Mouse (Mus musculus) kidney, postnatal 10 days (tissue): ENCODE results near the gene Fmnl2.

Source experiments
- DNase-seq: peaks from one replicate; pipeline ENCODE4 v3.0.0; 2021; ENCODE audit warnings: mixed read lengths

Gene Fmnl2

DNA sequence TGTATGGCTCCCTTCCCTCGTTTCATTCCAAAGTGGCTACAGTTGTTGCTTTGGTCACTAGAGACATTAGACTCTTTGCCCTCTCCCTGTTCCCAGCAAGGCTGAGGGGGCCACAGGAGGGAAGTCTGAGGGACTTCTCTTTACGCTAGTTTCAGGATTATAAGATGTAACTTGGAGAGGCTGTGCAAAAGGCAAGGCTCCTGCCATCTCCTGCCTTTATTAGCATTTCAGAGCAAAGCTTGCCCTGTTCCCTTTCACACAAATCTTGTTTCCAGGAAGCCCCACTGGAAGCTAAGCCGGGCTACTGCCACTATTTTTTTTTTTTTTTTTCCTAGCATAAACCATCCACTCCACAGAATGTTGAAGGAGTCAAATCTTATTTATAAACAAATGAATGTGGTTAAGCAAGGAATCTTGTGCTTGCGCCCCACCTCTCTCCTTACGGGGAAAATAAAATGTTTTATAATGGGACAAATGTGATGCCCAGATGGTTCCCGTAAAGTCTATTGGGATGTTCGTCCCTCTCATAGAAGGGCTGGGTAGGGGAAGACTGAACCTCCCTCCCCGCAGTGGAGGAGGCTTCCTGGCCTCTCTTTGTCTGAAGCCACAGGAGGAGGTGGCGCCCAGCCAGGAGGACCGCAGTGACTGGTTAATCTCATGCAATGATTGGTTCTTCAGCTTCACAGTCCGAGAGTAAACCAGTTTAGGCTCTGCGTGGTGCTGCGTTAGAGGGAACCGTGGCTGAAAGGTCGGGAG, 101.1 kb downstream of the Fmnl2 start:
- peak; percentile 88 for DNase-seq

DNA sequence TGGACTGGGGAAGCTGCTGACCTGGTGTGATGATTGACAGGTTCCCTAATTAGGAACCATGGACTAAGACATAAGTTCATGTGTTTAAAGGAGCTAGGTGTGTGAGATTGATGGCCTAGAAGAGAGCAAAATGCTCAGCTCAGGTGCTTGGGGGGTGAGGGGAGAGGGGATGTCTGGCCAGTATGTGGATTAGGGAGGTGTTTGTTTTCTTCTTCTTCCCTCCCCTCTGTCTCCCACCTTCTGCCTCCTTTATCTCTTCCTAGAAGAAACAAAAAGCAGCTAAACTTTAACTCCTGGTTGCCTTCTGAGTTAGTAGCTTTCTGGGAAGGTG, 101.6 kb downstream of the Fmnl2 start:
- no peak for DNase-seq

DNA sequence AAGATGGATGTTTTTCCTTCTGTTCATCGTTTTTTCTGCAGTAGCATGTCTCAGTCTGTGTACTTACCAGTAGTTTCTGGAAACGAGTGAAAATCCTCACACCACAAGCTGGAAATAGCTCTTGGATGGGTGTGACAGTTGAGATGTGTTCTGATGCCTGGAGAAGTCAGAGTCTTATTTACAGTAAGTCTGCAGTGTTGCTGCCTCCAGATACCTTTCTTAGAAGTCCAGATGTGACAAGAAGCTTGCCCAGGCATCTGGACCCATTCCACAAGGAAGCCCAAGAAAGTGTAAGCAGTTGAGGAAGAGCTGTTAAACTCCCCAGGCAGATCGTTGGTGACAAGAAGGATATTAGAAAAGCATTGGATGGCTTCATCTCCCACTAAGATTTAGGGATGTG, 102.3 kb downstream of the Fmnl2 start:
- DNase-seq: no peak

DNA sequence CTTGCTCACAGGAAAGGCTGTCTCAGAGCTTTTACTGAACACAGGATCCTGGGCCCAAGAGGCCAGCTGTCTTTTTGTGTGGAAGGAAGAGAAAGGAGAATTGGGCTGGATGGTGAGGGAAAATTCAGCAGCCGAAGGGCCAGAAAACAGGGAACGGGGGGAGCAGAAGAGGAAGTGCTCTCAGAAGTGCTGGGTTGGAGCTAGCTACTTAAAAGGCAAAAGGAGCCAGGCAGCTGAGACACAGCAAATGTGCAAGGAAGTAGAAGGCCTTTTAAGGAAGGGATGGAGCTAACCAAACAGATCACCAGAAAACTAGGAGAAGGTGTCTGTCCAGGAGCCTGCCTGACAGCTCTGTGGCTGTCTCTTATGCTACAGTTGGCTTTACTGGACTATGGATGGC, 103.0 kb downstream of the Fmnl2 start:
- DNase-seq: no peak

DNA sequence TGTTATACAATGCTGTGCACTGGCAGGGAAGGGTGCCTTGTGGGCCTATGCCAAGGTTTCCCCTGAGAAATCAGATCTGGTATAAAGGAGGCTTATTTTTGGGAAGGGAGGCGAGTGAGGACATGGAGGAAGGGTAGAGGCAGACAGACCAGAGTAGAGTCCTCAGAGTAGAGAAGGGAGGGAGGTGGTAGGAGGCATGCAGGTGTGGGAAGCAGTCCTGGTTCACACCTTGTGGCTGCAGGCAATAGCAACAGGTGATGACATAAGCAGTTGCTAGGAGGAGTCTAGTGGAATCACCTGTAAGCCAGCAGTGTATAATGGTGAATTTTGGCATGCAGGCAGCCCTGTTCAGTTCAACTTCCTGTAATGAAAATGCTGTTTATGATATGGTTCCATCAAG, 105.8 kb downstream of the Fmnl2 start:
- no peak for DNase-seq

DNA sequence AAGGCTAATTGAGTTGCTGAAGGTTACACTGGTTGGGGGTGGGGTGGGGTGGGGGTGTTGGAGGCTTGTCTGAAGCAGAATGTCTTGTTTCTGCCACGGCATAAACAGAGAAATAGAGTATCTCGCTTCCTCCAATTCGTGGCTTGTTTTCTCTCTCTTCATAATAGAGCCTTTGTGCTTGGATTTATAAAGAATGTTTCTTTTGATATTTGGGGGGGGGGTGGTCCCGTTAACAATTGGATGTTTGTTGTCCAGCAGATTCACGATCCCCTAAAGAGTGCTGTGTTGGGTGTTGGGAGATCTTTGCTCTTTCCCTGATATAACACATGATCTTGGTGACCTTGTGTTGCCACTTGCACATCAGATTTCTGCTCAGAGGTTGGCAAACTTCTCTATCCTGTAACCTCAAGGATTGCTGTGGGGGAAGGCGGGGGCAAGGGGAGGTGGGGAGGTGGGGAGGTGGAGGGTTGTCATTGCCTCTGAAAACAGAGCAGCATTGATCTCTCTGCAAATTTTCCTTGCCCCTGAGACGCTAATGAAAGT, 106.8 kb downstream of the Fmnl2 start:
- no peak for DNase-seq

DNA sequence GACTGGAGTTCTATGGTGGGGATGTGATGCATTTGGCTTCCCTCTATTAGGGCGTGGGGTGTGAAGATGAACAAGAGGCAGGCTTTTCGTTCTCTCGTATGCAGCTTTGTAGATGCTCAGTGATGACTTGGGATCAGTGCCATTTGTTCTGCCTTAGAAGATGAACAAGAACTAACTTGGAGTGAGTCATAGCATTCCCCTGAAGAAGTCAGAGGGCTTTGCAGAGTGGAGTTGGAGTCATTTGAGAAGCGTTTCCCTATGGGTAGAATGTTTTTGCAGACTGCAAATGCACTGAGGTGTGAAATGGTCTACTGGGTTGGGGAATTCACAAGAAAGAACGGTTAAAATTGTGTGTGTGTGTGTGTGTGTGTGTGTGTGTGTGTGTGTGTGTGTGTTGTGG, 108.6 kb downstream of the Fmnl2 start:
- no peak for DNase-seq

DNA sequence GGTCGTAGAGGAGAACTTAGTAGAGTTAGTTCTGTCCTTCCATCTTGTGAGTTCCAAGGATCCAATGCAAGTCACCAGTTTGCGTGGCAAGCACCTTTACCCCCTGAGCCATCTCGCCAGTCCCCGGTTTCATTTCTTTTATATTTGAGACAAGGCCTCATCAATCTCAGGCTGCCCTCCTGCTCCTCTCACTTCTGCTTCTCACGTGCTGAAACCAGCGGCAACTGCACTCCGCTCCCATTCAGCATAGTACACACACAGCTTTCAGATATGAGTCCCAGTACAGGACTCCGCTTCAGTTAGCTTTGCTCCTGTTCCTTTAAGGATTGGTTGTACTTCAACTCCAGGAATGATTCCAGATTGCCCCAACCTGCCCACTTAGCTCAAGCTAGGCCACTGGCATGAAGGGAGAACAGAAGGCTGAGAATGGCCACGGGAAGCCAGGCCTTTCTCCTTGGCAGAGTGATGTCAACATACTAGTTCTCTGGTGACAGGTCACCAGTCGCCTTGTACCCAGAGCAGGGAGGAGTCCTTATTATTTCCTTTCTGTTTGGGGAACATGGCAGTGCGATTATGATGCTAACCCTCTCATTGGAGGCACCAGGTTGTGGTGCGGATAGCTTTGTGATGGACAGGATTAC, 109.3 kb downstream of the Fmnl2 start:
- DNase-seq: no peak

DNA sequence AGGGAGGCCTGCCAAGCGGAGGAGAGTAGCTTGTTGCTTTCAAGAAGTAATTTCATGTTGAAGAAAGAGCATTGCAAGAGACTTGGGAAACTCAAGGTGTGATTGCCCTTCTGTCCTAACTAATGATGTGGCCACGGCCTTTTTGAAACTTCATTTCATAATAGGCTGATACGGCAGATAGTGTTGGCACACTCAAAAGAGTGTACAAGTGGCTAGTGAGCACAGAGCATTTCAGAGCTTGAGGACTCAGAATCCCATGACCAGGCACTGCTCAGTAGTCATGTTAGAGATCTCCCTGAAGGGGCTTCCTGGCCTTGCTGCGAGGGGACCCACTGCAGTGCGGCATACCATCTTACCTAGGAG, 109.8 kb downstream of the Fmnl2 start:
- DNase-seq: no peak

DNA sequence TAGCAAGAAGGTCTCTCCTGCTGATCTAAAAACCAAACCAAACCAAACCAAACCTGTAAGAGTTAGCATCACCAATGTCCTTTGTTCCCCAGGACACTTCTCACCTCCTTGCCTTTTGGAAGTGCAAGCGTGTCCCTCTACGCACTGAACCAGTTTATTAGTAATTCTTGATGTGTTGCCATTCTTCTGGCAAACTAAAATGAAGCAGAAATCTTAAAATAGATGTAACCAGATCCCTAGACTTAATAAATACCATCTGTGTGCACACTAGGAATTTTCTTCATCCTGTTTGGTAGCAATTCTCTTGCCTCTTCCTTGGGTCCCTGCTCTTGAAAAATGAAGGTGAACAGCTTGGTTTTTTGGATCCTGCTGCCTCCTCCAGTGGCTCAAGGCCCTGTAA, 111.2 kb downstream of the Fmnl2 start:
- no peak for DNase-seq

DNA sequence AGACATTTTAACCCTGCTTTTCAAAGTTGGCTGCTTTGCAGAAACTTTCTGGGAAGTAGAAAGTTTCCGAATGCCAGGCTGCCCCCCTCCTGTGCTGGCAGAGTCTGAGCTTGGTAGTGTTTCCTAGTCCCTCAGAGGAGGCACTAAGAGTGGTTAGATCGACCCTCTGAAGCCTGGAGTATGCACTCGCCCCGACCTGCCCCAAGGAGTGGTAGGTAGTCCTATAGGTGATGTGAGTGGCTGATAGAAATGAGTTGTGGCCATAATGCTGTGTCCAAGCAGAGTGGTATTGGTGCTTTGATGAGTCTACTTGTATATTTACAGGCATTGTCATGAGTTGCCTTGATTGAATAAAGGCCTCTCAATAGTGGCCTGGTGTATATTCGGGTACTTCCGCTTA, 116.4 kb downstream of the Fmnl2 start:
- DNase-seq: no peak

DNA sequence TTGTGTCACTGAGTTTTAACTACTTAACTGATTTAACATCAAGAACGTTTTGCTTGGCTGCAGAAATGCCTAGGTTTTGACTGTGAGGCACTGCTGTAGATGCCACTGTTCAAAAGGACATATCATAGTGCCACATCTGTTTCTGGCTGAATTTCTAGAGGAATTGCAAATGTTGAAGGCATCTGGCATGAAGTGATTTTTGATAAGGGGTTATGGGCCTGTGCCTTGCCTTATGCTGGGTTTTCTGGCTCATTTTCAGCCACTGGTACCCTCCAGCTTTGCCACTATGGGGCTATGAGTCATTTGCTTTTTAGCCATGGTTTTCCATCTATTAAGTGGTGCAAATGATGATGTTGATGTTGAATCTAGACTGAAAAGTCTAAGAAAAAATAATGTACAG, 117.1 kb downstream of the Fmnl2 start:
- DNase-seq: no peak

DNA sequence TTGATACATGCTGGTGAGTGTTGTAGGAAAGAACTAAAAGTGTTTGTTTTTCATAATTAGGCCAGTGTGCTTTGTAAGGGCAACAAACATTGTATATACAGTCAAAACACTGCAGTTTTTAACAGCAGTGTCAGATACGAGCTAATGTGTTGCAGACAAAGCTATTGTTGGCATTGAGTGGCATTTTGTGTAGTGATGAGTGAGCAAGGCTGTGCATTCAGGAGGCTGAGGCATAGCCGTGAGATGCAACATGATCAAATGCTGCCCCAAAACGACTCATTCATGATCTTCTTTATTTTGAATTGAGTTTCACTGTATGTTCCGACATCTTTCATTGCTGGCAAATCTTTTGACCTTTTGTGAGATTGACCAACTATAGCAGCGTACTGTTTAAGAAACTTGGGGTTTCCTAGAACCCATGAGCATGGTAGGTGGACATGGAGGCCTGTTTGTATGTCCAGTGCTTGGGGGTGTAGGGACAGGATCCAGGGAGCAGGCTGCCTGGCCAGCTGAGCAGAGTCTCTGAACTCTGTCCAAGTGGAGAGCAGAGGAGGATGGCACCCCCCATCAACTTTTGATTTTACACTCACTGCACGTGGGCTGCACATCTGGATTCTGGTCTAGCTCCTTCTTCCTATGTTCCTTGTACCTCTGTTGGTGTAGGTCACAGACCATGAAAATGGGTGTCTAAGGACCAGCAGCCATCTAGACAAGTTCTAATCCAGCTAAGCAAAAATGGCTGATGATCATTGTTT, 120.4 kb downstream of the Fmnl2 start:
- DNase-seq: no peak

DNA sequence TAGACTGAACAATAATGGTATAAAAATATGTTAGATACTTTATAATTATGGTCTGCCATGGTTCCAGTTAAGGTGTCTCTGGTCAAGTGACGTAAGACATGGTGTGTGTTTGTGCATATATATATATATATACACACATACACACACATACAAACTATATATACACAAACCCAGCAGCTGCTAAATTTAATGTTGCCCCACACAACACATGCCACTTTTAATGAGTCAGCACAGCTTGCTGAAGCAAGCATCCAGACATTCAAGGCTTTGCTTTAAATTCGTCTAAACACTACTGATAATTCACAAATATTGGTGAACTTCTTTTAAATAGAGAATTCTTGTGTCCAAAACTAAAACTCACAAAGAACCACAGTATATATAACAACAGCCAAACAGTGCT, 121.1 kb downstream of the Fmnl2 start:
- DNase-seq: no peak

DNA sequence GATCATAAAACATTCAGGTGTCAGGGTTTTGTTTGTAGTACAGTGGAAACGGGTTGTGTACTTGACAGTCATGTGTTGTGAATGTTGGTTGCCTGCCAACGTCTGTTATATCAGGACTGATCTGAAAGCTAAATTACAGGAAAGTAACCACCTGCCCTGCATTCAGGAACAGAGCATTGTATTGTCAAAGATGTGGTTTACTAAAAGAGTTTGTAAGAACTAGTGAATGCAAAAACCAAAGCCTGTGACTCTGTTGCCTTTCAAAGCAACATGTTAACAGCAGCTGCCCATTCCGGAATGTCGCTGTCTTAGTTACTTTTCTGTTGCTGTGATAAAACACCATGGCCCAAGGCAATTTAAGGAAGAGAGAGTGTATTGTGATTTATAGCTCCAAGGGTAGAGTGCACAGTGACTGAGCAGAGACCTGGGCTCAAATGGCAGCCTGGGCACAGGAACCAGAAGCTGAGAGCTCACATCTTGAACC, 121.7 kb downstream of the Fmnl2 start:
- DNase-seq: peak; percentile 65

DNA sequence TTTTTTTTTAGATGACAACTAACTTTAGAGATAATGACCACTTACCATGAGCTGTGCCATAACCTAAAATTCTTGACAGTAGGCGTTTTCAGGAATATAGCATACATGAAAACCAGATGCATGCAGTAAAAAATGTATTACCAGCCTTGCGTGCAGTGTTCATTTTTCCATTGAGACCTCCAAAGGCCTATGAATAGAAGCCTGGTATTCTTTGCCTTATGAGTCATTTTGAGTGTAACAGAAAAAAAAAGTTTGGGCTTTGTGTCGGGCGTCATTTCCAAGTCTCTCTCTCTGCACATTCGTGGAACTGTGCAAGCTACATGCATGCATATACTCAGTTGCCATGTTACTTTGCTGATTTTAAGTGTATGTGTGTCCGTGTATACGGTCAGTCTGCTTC, 123.5 kb downstream of the Fmnl2 start:
- no peak for DNase-seq

DNA sequence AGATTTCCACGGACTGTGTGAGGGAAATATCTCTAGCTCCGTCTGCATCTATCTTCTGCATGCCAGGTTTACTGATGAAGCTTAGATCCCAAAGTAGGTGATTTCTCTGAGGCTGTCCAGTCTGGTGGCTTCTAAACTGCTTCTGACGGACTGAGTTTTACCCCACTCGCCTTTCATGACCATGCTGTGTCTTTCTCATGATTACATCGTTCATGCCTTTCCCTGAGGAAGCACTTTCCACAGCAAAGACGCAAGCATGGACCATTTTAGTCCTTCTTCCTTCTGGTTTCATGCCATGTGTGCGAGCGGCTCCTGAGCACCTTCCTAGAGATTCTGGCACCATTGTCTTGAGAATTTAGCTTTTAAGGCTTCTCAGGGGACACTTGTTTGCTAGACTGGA, 123.9 kb downstream of the Fmnl2 start:
- no peak for DNase-seq

DNA sequence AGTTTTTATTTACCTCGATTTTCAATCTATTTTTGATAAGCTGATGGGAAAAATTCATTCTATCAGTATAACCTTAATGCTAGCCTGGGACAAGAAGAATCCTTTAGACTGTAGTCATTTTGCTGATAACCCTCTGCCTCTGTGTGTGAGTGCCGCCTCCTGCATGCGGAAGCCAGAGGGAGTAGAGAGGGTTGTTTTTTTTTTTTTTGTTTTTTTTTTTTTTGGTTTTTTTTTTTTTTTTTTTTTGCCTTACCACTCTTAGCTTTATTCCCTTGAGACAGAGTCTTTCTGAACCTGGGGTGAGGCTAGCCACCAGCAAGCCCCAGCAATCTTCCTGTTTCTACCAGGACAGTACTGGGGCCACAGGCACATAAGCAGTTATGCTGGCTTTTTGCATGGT, 124.8 kb downstream of the Fmnl2 start:
- no peak for DNase-seq

DNA sequence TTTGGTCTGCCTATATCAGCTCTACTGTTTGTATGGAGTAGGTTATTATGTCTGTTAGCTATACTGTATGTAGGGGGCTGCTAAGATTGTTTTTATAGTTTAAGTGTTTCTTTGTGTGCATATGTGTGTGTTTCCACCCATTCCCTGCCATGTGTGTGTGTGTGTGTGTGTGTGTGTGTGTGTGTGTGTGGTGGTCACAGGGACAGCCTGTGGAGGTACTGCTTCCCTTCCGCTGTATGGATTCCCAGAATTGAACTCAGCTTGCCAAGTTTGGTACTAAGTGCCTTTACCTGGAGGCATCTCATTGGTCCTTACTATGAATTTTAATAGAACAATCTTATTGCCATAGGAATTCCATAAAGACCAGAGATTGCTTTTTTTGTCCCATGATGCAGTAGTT, 126.9 kb downstream of the Fmnl2 start:
- no peak for DNase-seq

DNA sequence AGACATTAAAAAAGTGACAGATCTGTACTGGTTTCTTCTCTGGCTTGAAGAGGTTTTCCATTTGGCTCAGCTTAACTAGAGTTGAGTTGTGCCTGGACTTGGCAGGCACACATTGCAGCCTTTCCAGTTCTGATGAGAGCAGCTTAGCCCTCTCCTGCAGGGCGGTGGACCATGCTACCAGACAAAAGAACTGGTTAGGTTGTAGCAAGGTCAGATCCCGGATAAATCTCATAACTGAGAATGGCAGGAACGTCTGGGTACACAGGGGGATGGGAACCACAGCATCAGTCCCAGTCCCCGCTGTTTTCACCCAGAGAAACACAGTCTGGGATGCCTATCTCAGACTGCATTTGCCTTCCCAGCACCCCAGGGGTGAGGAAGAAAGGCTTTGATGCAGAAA, 127.5 kb downstream of the Fmnl2 start:
- no peak for DNase-seq

DNA sequence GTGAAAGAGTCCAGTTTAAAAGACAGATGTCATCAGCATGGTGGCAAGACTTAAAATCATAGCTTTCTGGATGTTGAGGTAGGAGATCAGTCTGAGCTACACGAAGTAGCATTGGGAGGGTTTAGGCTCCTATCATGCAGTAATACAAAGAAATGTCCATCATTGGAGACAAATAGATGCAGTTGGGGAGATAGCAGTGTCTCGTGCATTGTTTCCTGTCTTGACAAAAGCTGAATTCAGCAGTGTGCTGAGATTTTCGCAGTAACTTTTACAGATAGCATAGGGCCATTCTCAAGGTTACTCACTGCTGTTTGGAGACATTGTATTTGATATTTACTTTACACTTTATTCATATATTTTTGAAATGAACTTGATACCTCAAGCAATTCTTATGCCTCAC, 128.7 kb downstream of the Fmnl2 start:
- DNase-seq: no peak

DNA sequence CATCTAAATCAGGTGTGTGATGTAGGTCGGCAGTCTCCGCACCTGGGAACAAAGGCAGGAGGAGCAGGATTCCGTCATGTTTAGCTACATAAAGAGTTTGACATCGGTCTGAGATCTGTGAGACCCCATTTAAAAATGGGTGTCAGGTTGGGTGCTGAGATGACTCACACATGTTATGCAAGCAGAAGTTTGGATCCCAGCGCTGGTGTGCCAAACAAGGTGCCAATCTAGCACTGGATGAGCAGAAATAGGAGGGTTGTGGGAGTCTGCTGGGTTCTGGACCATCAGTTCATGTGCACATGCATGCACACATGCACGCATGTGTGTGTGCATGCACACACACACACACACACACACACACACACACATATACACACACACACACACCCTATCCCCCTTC, 129.4 kb downstream of the Fmnl2 start:
- no peak for DNase-seq

DNA sequence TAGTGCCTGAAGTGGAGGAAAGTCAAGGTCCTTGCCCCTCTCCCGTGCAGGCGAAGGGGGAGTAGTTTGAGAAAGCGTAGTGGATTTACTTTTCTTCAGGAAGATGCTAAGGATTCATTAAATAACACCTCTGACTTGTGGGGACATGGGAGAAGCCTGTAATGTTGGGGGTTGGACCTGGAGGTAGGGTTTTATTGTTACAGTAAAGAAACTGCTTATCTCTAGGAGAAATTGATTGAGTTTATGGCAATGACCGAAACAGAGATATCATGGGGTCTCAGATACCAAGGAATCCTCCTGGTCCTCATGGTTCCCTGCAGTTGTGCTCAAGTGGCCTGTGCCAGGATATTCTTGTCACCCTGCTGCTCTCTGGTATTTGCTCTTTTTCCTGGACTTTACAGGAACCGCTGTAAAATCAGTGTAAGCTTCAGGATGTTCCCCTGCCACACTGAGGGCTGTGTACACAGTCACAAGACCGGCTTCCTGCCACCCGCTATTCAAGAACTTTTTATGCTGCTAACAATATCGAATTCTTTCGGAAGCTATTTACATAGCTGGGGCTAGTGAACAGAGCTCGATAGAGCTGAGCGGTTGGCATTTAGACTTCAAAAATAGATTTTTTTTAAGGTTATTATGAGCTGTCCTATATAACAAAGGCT, 130.1 kb downstream of the Fmnl2 start:
- peak; percentile 55 for DNase-seq
